Mouse (Mus musculus): ENCODE data around the gene Ccrl2. TPM values are rescaled to one million over a fixed set of nuclear protein-coding genes. Genes with fewer than 3 reads are reported as not detected.

The Ccrl2 gene
- total and polyA plus RNA-seq, 2 experiments = 1.8 to 3.2 TPM

DNA sequence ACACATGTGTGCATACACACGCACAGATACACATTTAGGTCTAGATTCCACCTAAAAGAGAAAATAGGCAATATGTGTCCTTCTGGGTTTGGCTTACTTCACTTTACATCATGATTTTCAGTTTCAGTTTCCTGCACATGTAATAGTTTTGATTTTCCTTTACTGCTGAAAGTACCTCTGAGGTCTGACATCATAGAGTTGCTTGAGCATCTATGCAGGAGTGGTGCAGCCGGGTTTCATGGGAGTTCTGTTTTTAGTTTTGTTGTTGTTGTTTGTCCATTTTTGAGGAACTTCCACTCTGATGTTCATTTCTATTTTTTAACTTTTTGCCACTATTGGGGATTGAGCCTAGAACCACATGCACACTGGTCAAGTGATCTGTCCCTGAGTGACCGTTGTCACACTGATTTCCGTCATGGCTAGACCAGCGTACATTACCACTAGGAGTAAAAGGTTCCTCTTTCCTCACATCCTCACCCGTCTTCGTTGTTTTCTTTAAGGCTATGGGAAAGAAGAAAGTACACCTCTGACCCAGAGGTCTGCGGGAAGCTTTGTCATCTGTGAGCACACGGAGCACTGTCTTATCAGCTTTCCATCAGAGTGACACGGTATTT lies 1.7 kb upstream of the Ccrl2 start:
- no peak overlapping the region for H3K9ac ChIP-seq (ENCODE audit: low read depth, low read length)
- DNase-seq (ENCODE audit: extremely low read depth, low read depth, low spot score) = peak; percentile 43
- H3K4me1 ChIP-seq (ENCODE audit: control insufficient read depth, insufficient read depth, low read length) = no peaks in the 10 kb centered on the region; the same call in 1 of the 2 replicates
- no peaks in the 10 kb centered on the region for H3K79me2 ChIP-seq (ENCODE audit: control insufficient read depth, insufficient read depth, low read length)
- TF ChIP-seq POLR2A (IDR thresholded peaks at IDR 0.05; ENCODE audit: extremely low read depth, insufficient read depth, low read length) (no peak), CTCF (IDR thresholded peaks at IDR 0.05; ENCODE audit: low read depth, low read length) (no peak)
- no peaks in the 10 kb centered on the region for H3K36me3 ChIP-seq (ENCODE audit: control insufficient read depth, insufficient read depth, low read length)
- no peak overlapping the region for H3K4me3 ChIP-seq (ENCODE audit: insufficient read depth, low read depth, low read length)
- H3K27me3 ChIP-seq (ENCODE audit: control insufficient read depth, insufficient read depth, low read length) = no peaks in the 10 kb centered on the region
- no peak overlapping the region for H3K27ac ChIP-seq (replicated peaks; ENCODE audit: insufficient read depth, low read depth, low read length)
- 80% methylated on average over 10 of the region's 10 CpGs for WGBS

DNA sequence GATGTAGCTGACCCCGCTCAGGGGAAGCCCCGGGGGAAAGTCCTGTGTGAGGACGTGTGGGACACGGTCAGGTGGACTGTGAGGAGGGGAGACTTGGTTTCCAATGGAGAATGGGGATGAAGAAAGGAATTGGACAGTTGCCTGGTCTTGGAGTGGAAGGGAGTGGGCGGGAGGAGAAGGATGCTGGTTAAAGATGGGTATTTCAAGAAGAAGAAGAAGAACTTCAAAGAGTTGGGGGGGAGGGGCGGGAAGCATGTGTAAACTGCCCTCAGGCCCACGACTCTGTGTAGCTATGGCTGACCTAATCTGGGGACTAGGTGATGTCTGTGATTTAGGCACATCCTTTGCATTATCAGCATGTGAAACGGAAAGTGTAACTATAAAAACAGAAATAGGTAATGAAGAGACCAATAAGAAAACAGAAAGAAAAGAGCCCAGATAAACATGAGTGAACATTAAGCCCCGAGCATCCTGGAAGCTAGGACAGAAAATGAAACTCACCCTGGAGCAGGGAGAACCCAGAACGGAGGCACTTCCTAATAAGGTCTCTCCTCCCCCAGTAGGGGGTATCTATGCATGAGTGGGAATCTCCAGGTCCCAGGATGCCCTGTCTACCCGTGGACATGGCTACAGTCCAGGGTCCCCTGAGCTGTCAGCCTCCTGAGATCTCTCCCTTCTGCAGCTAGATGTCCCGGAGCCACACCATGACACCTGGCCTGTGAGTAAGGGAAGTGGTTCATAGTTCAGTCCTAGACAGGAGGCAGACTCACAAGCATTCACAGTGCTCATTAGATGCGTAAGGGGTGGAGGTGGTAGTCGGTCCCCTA lies 438 bp upstream of the Ccrl2 start:
- TF ChIP-seq POLR2A (IDR thresholded peaks at IDR 0.05; ENCODE audit: extremely low read depth, insufficient read depth, low read length) = no peak
- TF ChIP-seq CTCF (IDR thresholded peaks at IDR 0.05; ENCODE audit: low read depth, low read length) = no peak
- 47% methylated on average over 14 of the region's 14 CpGs for WGBS
- no peak for DNase-seq (ENCODE audit: extremely low read depth, low read depth, low spot score)
- Histone ChIP-seq H3K27ac (replicated peaks; ENCODE audit: insufficient read depth, low read depth, low read length) (peak overlapping the region; percentile 47), H3K27me3 (ENCODE audit: control insufficient read depth, insufficient read depth, low read length) (no peaks in the 10 kb centered on the region), H3K36me3 (ENCODE audit: control insufficient read depth, insufficient read depth, low read length) (no peaks in the 10 kb centered on the region), H3K9ac (ENCODE audit: low read depth, low read length) (no peak overlapping the region), H3K4me1 (ENCODE audit: control insufficient read depth, insufficient read depth, low read length) (no peaks in the 10 kb centered on the region; the same call in 1 of the 2 replicates), H3K79me2 (ENCODE audit: control insufficient read depth, insufficient read depth, low read length) (no peaks in the 10 kb centered on the region), H3K4me3 (ENCODE audit: insufficient read depth, low read depth, low read length) (no peak overlapping the region)

DNA sequence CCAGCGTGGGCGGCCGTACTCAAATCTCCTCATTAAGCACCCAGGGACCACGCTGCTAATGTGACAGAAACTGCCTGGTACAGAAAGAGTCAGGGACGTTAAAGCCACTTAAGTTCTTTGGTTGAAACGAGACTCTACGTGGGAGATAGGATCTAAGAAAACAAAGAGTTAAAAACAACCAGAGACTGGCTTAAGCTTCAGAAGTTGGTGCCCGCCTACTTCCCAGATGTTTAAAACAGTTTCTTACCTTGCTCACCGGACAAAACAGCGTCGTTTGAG lies 861 bp downstream of the Ccrl2 start:
- H3K27ac ChIP-seq (replicated peaks; ENCODE audit: insufficient read depth, low read depth, low read length) = peak overlapping the region; percentile 32
- no peaks in the 10 kb centered on the region for H3K79me2 ChIP-seq (ENCODE audit: control insufficient read depth, insufficient read depth, low read length)
- no peaks in the 10 kb centered on the region for H3K27me3 ChIP-seq (ENCODE audit: control insufficient read depth, insufficient read depth, low read length)
- no peak for DNase-seq (ENCODE audit: extremely low read depth, low read depth, low spot score)
- peak overlapping the region; percentile 53 for H3K4me3 ChIP-seq (ENCODE audit: insufficient read depth, low read depth, low read length)
- H3K9ac ChIP-seq (ENCODE audit: low read depth, low read length) = peak overlapping the region; percentile 70
- no peaks in the 10 kb centered on the region for H3K36me3 ChIP-seq (ENCODE audit: control insufficient read depth, insufficient read depth, low read length)
- no peaks in the 10 kb centered on the region; the same call in 1 of the 2 replicates for H3K4me1 ChIP-seq (ENCODE audit: control insufficient read depth, insufficient read depth, low read length)
- TF ChIP-seq POLR2A (IDR thresholded peaks at IDR 0.05; ENCODE audit: extremely low read depth, insufficient read depth, low read length) = no peak
- TF ChIP-seq CTCF (IDR thresholded peaks at IDR 0.05; ENCODE audit: low read depth, low read length) = no peak
- WGBS = under 1% methylated on average over 11 of the region's 11 CpGs

DNA sequence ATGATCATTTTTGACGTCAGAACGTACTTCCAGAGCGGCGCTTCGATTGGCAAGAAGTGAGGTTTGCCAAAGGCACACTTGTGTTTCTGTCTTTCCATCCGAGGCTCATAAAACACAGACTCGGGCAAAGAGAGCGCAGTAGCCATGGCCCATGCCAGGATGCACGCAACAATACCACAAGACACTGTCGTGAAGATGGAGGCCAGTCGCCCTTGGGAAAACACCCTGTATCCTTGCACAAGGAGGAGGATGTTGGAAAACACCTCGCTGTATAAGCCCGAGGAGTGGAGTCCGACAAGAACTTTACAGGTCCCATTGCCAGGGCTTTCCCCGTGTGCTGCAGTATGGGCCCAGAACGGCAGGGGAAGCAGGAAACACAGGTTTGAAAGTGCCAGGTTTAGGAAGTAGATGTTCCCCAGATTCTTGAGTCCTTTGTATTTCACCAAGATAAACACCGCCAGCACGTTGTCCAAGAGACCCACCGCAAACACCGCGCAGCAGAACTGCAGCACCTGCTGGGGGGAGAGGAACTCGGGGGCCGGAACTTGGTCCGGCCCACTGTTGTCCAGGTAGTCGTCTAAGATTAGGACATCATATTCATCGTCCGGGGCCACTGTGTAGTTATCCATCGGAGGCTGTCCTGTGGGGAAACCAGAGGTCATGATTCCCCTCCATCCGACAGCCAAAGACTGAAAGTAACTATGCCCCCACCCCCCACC lies 1.4 kb downstream of the Ccrl2 start:
- peak overlapping the region; percentile 70 for H3K9ac ChIP-seq (ENCODE audit: low read depth, low read length)
- TF ChIP-seq POLR2A (IDR thresholded peaks at IDR 0.05; ENCODE audit: extremely low read depth, insufficient read depth, low read length) (no peak), CTCF (IDR thresholded peaks at IDR 0.05; ENCODE audit: low read depth, low read length) (peak; percentile 15; the same call in 1 of the 2 replicates)
- H3K79me2 ChIP-seq (ENCODE audit: control insufficient read depth, insufficient read depth, low read length) = no peaks in the 10 kb centered on the region
- no peaks in the 10 kb centered on the region for H3K36me3 ChIP-seq (ENCODE audit: control insufficient read depth, insufficient read depth, low read length)
- no peaks in the 10 kb centered on the region; the same call in 1 of the 2 replicates for H3K4me1 ChIP-seq (ENCODE audit: control insufficient read depth, insufficient read depth, low read length)
- peak overlapping the region; percentile 32 for H3K27ac ChIP-seq (replicated peaks; ENCODE audit: insufficient read depth, low read depth, low read length)
- H3K27me3 ChIP-seq (ENCODE audit: control insufficient read depth, insufficient read depth, low read length) = no peaks in the 10 kb centered on the region
- 43% methylated on average over 29 of the region's 29 CpGs for WGBS
- no peak for DNase-seq (ENCODE audit: extremely low read depth, low read depth, low spot score)
- peak overlapping the region; percentile 53 for H3K4me3 ChIP-seq (ENCODE audit: insufficient read depth, low read depth, low read length)

DNA sequence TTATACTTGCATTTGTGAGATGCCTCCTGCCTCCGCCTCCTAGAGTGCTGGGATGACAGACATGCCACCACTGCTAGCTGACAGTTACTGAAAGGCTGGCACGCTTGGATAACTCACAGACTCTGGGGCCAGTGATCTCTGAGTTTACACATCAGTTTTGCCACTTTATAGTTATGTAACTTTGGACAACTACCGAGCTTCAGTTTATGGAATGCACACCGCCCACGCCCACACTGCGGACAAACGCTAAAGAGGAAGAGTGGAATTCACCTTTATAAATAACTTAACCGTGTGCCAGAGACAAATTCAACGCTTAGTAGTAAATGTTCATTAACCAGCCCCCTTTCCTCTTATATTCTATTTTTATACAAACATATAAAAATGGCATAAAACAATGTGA lies 2.4 kb downstream of the Ccrl2 start:
- Histone ChIP-seq H3K27ac (replicated peaks; ENCODE audit: insufficient read depth, low read depth, low read length) (no peak overlapping the region), H3K79me2 (ENCODE audit: control insufficient read depth, insufficient read depth, low read length) (no peaks in the 10 kb centered on the region), H3K4me3 (ENCODE audit: insufficient read depth, low read depth, low read length) (no peak overlapping the region), H3K36me3 (ENCODE audit: control insufficient read depth, insufficient read depth, low read length) (no peaks in the 10 kb centered on the region), H3K9ac (ENCODE audit: low read depth, low read length) (no peak overlapping the region), H3K27me3 (ENCODE audit: control insufficient read depth, insufficient read depth, low read length) (no peaks in the 10 kb centered on the region), H3K4me1 (ENCODE audit: control insufficient read depth, insufficient read depth, low read length) (no peaks in the 10 kb centered on the region; the same call in 1 of the 2 replicates)
- WGBS = 73% methylated on average over 9 of the region's 9 CpGs
- DNase-seq (ENCODE audit: extremely low read depth, low read depth, low spot score) = no peak
- TF ChIP-seq POLR2A (IDR thresholded peaks at IDR 0.05; ENCODE audit: extremely low read depth, insufficient read depth, low read length) (no peak), CTCF (IDR thresholded peaks at IDR 0.05; ENCODE audit: low read depth, low read length) (no peak)
